Mouse (Mus musculus): ENCODE results near the gene Acsbg1. TPM values are rescaled to one million over a fixed set of nuclear protein-coding genes. Genes with fewer than 3 reads are reported as not detected.

Acsbg1 gene
- 9.2 TPM for total RNA-seq (2023)

DNA sequence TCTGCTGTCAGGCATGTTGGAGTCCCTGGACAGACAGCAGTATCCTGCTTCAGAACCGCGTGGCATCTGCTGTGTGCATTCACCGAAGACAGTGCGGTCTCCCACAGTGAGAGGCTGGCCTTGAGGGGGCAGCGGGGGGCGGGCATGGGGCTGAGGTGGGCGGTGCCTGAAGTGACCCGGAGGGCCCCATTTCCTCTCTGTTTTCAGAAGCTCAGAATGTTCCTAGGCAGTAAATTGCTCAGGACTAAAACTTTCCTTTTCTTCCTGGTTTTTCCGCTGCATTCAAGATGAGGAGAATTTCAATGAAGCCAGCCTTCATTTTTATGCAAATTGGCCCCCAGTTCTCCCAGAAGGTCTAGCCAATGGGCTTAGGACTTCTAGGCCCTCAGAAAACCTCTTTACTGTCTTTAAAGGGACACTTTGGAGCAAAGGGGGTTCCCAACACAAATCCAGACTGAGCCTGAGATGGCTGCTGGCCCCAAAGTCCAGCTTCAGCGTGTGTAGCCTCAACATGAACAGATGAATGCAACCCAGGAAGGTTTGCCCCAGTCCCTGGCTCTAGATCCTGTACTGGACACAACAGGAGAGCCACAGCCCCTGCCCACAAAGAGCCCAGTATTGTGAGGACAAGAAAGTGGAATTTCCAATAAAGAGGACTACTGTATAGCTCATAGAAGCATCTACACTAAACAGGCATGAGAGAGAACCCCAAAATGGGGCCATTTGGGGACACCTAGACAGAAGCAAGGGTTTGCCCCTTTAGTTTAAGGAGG is at the start of gene Acsbg1:
Acsbg1 (minus strand) TSS at position 266 of the 773 bp plus-strand sequence.

DNA sequence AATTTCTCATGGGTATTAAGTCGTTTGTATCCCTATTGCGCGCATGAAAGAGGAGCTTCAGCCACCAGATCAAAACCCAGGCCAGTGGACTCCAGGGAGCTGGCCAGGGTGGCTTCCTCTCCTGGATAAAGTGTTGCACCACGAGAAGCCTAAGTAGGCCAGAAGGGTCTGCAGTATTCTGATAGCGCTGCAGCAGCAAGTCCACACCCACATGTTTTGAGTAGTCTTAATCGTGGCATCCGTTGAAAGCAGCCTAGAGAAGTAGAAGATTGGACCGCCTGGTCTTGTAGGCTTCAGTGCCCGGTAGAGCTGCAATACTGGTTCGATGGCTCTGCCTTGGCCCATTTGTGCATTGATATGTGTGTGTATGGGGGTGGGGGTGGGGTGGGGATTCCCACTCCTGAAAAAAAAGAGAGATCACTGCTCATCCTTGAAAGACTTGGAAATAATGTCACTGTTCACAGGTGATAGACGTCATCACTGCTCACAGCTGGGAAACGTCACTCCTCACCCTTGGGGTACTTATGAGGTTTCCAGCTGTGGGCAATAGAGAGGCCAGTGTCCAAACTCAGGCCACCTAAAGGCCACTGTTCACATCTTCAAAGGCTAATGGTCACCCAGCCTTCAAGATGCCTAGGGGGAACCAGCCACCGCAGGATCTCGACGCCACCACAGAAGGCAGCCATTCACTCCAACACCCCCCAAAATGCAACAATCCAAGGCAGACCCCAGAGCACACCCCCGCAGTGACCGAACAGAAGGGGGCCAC is 36.8 kb upstream of the Acsbg1 start, which contains the start of gene Dnaja4:
Dnaja4 (plus strand) TSS at position 556 of the 769 bp plus-strand sequence.

DNA sequence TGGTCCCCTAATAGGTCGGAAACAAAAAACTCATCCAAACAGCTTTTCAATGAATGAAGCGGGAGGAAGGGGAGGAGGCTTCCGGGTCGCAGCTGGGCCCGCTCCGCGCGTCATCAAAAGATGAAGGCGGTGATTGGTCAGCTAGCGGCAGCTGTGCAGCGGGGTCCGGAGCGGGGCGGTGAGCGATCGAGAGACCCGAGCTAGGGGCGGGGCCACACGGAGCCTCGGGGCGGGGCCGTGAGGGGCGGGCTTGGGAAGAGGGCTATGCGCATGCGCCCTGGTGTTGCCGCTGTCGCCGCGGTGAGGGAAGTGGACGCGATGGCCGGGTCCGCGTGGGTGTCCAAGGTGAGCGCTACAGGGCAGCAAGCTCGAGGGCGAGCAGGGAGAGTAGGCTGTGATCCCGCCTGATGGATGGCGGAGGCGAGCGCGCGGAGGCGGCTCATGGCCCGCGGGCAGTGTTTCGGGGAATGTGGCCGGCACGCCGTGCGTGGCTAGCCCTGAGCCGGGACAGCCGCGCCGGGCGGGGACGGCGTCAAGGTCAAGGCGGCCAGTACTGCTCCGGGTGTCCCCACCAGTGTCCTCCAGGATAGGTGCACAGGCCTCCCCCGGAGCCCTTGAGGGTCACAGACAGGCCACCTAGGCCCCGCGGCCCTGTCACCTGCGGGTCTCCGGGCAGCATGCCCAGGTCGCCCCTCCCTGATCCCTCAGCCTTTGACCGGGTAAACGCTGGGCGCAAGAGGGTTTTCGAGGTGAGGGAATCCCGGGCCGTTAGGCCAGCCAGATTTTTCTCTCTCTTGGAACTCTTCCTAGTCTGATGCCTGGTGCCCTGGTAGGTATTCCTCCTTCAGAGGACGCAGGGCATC is 75.2 kb downstream of the Acsbg1 start, which contains the start of gene Idh3a:
Idh3a (plus strand) TSS at position 136 of the 863 bp plus-strand sequence.

DNA sequence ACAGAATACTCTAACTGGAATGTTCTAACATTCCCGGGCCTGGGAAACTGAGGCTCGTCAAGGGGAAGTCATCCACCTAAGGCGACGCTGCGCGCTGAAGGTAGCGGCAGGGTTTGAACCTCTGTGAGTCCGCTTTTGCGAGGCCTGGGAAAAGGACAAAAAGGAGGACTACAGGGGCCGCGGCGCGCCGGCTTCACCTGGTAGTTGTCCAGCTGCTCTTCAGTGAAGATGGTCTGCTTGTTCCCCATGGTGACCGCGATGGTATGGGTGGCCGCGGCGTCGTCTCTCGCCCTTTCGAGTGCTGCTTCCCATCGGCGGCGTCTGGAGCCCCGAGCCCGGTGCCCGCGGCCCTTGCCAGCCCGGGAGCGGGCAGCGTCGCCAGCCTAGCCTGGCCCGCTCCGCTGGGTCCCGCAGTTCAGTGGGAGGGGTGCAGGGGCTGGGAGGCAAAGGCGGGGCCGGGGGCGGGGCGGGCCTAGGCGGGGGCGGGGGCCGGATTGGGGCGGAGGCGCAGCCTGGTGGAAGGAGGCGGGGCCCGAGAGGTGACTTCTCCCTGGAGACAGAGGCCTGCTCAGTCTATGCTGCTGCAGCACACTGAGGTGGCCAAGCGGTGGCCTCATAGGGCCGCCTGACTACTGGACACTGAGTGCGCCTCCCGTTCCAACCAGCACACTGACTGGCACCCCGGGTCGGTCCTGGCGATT is 101.7 kb downstream of the Acsbg1 start, which contains the start of gene Cib2:
Cib2 (minus strand) TSS at position 448 of the 701 bp plus-strand sequence.

Other genes with a start within 250 kb of the Acsbg1 start
- gene Dmxl2, start 160.2 kb downstream of the Acsbg1 start, total RNA-seq (2023) = 0.56 TPM
- not detected for gene Sh2d7, start 122.9 kb downstream of the Acsbg1 start, total RNA-seq (2023)
- gene Cib2, start 101.7 kb downstream of the Acsbg1 start, total RNA-seq (2023) = not detected
- gene Idh3a, start 75.5 kb downstream of the Acsbg1 start, total RNA-seq (2023) = 41.4 TPM
- gene Dnaja4, start 37.0 kb upstream of the Acsbg1 start, total RNA-seq (2023) = 15.8 TPM
- 46.5 TPM for gene Wdr61, start 72.6 kb upstream of the Acsbg1 start, total RNA-seq (2023)
- gene Crabp1, start 102.9 kb upstream of the Acsbg1 start, total RNA-seq (2023) = not detected
- 36.5 TPM for gene Ireb2, start 201.9 kb upstream of the Acsbg1 start, total RNA-seq (2023)